Mouse (Mus musculus): ENCODE measurements around the gene Orai1. TPM values are rescaled to one million over a fixed set of nuclear protein-coding genes. Genes with fewer than 3 reads are reported as not detected.

The Orai1 gene
- polyA plus RNA-seq, 1 experiment from 2014 or later, result 19.3 TPM

DNA sequence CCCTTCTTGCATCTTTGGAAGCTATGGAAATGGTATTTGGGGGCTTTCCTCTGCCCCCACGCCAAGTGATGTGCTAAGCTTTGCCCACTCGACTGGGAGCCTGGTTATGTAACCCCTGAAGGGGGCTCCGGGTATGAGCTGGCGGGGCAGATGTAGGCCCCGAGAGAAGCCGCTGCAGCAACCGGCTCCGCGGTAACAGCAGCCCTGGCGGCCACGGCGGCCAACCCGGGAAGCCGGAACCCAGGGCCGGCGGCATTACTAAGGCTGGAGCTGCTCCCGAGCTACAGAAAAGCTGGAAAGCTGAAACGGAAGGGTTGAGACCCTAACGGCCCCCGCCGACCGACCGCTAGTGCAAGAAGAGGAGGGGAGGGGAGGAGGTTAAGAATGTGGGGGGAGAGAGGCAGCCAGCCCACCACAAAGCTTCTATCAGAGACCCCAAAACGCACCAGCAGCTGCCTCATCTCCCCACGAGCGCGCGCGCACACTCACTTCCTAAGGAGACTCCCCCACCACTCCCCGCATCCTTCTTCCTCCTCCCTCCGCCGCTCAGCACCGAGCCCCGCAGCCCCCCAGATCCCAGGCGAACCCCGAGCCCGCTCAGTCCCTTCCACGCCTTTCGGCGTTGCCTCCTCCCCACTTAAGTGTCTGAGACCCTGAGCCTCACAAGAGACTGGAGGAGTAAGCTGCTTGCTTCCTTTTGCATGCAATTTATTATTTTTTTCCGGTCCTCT lies 26.7 kb upstream of the Orai1 start:
- H3K9ac ChIP-seq, result peak overlapping the region; percentile 66
- H3K4me2 ChIP-seq (replicated peaks), result peak overlapping the region; percentile 100
- ATAC-seq, result peak; percentile 48
- peak overlapping the region; percentile 72 for H3K27ac ChIP-seq
- H3K4me3 ChIP-seq (replicated peaks), result peak overlapping the region; percentile 73
- H3K27me3 ChIP-seq (replicated peaks), result no peaks in the 10 kb centered on the region
- H3K36me3 ChIP-seq, result no peaks in the 10 kb centered on the region
- under 1% methylated on average over 41 of the region's 41 CpGs for WGBS
- no peaks in the 10 kb centered on the region for H3K9me3 ChIP-seq
- H3K4me1 ChIP-seq (replicated peaks), result peaks cover 27% of the 10 kb centered on the region

DNA sequence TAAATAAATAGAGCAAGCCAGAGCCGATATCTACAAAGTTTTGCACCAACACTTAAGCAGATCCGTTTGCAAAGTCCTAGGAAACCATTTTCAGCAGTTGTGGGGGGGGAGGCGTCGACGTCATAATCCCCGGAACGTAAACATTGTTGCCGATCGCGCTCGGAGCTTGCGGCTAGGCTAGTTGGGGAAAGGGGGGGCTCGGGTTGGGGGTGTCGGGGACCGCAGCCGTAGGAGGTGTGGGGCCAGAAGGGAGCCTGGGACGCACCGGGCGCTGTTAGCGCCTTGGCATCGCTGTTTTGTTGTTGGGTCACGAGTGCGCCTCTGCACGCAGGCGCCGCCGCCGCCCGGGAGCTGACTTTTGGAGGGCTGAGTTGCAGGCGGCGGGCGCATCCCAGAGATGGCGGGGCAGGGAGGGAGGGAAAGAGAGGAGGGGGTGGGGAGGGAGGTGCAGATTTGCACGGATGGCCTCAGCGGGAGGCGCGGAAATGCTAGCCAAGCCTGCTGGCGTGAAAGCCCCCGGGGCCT lies 25.8 kb upstream of the Orai1 start:
- under 1% methylated on average over 38 of the region's 39 CpGs for WGBS
- Histone ChIP-seq H3K4me2 (replicated peaks) (peak overlapping the region; percentile 100), H3K9me3 (no peaks in the 10 kb centered on the region), H3K36me3 (no peaks in the 10 kb centered on the region), H3K4me1 (replicated peaks) (peaks cover 27% of the 10 kb centered on the region), H3K9ac (peak overlapping the region; percentile 66), H3K27ac (peak overlapping the region; percentile 75), H3K4me3 (replicated peaks) (peak overlapping the region; percentile 73), H3K27me3 (replicated peaks) (no peaks in the 10 kb centered on the region)
- ATAC-seq, result peak; percentile 63

DNA sequence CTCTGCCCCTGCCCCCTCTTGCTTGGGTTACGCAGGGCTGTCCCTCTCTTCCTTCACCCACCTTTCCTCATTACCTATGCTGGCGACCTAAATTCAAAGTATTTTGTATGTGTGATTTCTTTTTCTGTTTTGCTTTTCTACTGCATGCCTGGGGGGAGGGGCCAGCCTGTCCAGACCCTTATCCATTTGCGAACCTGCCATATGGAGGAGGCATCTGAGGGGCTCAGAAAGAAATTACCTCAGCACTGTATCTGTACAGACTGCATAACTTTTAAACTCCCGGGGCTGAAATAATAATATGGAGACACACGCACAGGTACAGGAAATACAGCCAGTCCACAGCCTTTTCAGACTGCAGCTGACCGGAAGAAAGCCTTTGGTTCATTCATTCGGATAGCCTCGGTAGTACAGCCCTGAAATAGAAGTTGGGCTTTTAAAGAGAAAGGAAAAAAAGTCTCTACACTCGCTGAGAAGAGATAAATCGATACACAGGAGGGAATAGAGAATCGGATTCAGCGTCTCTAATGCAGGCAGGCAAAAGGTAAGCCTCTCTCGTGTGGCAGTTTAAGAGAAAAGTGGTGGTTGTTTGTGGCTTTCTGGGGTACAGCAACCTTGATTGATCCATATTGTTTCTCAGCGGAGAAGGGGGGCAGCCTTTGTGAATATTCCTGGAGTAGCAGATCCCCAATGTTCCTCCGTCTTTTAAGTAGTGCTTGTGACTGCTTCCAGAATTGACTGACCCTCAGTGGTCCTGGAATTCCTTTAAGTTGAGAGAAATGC lies 25.1 kb upstream of the Orai1 start, which contains the start of gene Kdm2b:
Gene Kdm2b (minus strand): TSS at position 273 of the 780 bp plus-strand sequence.
- ATAC-seq, result peak; percentile 15
- Histone ChIP-seq H3K27me3 (replicated peaks) (no peaks in the 10 kb centered on the region), H3K4me2 (replicated peaks) (peak within 1 kb of the TSS; percentile 100), H3K4me1 (replicated peaks) (peaks cover 27% of the 10 kb centered on the region), H3K4me3 (replicated peaks) (peak within 1 kb of the TSS; percentile 73), H3K9me3 (no peaks in the 10 kb centered on the region), H3K9ac (peak within 1 kb of the TSS; percentile 66), H3K27ac (peak within 1 kb of the TSS; percentile 75), H3K36me3 (no peaks in the 10 kb centered on the region)
- 8% methylated on average over 15 of the region's 15 CpGs for WGBS

DNA sequence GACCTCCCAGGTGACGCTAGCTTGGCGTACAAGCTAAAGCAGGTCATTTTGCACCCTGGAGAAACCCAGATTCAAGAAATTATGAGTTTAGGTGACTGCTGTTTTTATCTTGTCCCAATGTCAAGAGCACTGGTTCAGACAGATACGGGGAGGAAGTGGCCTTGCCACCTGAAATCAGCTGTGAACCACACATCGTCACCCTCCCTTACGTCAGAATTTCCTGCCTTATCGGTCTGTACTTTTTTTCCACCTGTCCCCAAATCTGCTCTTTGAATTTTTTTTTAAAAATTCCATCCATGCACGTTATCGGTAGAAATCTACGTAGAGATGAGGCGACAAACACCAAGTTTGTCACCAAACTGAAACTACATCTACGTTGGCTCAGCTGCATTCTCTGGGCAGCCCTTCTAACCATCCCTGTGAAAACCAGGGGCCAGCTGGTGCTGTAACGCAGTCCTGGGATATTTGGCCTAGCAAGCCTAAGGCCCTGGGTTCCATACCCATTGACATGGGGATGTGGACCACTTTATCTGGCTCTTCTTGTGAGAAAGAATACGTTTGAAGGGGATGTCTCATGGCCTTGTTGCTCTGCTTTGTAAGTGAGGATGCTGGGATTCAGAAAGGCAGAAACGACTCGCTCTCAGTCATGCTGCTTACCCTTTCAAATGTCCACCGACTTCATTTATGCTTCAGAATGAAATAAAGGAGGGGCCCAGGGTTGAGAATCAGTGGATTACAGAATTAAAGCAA lies 24.3 kb upstream of the Orai1 start:
- Histone ChIP-seq H3K36me3 (no peaks in the 10 kb centered on the region), H3K4me1 (replicated peaks) (peaks cover 27% of the 10 kb centered on the region), H3K9me3 (no peaks in the 10 kb centered on the region), H3K4me3 (replicated peaks) (peak overlapping the region; percentile 73), H3K4me2 (replicated peaks) (peak overlapping the region; percentile 100), H3K27me3 (replicated peaks) (no peaks in the 10 kb centered on the region), H3K9ac (peak overlapping the region; percentile 66; the same call in 1 of the 2 replicates), H3K27ac (no peak overlapping the region)
- WGBS, result 39% methylated on average over 16 of the region's 16 CpGs
- ATAC-seq, result no peak

DNA sequence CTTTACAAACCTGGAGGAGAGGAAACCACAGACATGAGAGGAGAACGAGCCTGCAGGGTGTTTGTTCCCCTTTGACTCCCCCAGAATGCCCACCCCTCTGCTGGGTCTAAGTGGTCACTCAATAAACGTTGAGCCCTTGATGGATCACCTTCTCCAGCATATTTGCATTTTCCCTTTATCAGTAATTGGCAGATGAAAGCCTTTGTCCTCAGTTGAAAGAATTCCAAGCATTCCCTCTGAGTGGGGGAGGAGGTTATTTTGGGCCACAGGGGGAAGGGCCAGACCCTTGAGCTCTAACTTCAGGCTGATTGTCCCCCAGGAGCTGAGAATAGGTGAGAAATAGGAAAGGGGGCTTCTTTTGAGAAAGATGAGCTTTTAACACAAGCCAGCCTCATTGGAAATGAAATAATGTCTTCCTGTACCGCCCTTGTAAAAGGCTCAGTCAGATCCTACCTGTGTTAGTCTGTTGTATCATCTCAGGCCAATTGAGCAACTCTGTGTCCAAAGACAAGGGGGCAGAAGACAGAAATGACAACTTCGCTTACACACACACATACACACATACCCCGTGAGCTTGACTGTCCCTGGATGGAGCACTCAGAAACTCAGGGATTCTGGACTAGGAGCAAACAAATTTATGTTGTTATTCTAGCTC lies 23.4 kb upstream of the Orai1 start:
- H3K27me3 ChIP-seq (replicated peaks), result no peaks in the 10 kb centered on the region
- H3K4me3 ChIP-seq (replicated peaks), result no peak overlapping the region
- H3K27ac ChIP-seq, result no peak overlapping the region
- no peak for ATAC-seq
- no peaks in the 10 kb centered on the region for H3K9me3 ChIP-seq
- H3K36me3 ChIP-seq, result no peaks in the 10 kb centered on the region
- 39% methylated on average over 5 of the region's 5 CpGs for WGBS
- peak overlapping the region; percentile 3; the same call in 1 of the 2 replicates for H3K9ac ChIP-seq
- no peak overlapping the region for H3K4me2 ChIP-seq (replicated peaks)
- peaks cover 25% of the 10 kb centered on the region for H3K4me1 ChIP-seq (replicated peaks)

DNA sequence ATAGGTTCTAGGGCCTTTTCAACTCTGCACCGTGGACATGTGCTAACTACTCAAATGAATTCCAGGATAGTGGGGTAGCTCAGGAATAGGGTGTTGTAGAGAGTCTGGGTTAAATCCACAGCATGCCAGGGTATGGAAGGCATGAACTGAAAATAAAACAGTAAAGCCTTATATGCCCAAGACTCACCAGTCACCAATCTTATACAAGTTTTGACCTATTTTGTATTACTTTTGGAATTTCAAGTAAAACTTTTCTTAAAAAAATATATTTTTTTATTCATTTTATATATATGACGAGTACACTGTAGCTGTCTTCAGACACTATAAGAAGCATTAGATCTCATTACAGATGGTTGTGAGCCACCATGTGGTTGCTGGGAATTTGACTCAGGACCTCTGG lies 21.1 kb upstream of the Orai1 start:
- WGBS, result 43% methylated on average over 2 of the region's 2 CpGs
- Histone ChIP-seq H3K9me3 (no peaks in the 10 kb centered on the region), H3K9ac (no peak overlapping the region), H3K4me1 (replicated peaks) (peaks cover 16% of the 10 kb centered on the region), H3K27ac (no peak overlapping the region), H3K27me3 (replicated peaks) (no peaks in the 10 kb centered on the region), H3K4me3 (replicated peaks) (no peak overlapping the region), H3K36me3 (no peaks in the 10 kb centered on the region), H3K4me2 (replicated peaks) (peak overlapping the region; percentile 45; the same call in 1 of the 2 replicates)
- 0 out of 2 replicates have a peak, but pooled peaks have one; percentile 17 for ATAC-seq

GRCm38 (mm10) chr5:122994303-122994846 lies 20.5 kb upstream of the Orai1 start:
- Histone ChIP-seq H3K27ac (no peak overlapping the region), H3K36me3 (no peaks in the 10 kb centered on the region), H3K4me1 (replicated peaks) (peaks cover 16% of the 10 kb centered on the region), H3K4me3 (replicated peaks) (no peak overlapping the region), H3K27me3 (replicated peaks) (no peaks in the 10 kb centered on the region), H3K4me2 (replicated peaks) (peak overlapping the region; percentile 45), H3K9me3 (no peaks in the 10 kb centered on the region), H3K9ac (no peak overlapping the region)
- 7% methylated on average over 5 of the region's 5 CpGs for WGBS
- ATAC-seq, result peak; percentile 95

- no peaks in the 10 kb centered on the region for H3K27me3 ChIP-seq (replicated peaks)
- no peaks in the 10 kb centered on the region for H3K36me3 ChIP-seq
- peaks cover 12% of the 10 kb centered on the region for H3K4me1 ChIP-seq (replicated peaks)
- no peak overlapping the region for H3K27ac ChIP-seq
- 0% methylated on average over 1 of the region's 1 CpGs for WGBS
- no peaks in the 10 kb centered on the region for H3K9me3 ChIP-seq
- peak; percentile 9; the same call in 1 of the 2 replicates for ATAC-seq
- H3K4me2 ChIP-seq (replicated peaks), result no peak overlapping the region
- no peak overlapping the region for H3K9ac ChIP-seq
- H3K4me3 ChIP-seq (replicated peaks), result no peak overlapping the region
Observed at GRCm38 (mm10) chr5:122994910-122995309, 20.0 kb upstream of the Orai1 start.

GRCm38 (mm10) chr5:122997205-122998204 lies 17.4 kb upstream of the Orai1 start:
- 79% methylated on average over 18 of the region's 18 CpGs for WGBS
- Histone ChIP-seq H3K27me3 (replicated peaks) (no peaks in the 10 kb centered on the region), H3K4me2 (replicated peaks) (no peak overlapping the region), H3K36me3 (no peaks in the 10 kb centered on the region), H3K9ac (no peak overlapping the region), H3K27ac (no peak overlapping the region), H3K9me3 (no peaks in the 10 kb centered on the region), H3K4me1 (replicated peaks) (no peaks in the 10 kb centered on the region), H3K4me3 (replicated peaks) (no peak overlapping the region)
- ATAC-seq, result no peak

DNA sequence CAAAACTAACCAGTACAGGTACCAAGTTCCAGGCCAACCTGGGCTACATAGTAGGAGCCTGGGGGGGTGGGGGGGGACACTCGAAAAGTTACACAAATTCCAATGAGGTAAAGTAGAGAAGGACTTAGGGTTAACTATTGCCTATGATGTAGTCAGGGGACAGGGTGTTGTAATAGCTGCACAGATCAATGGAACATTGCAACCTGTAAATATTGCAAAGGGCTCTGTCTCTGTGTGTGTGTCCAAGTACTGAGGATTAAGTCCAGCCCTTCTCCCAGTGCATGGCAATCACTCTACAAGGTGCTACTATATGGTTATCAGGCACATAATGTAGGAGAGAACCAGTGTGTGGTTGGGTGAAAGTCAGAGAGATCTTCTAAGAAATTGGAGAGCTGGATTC lies 14.0 kb upstream of the Orai1 start:
- Histone ChIP-seq H3K27me3 (replicated peaks) (no peaks in the 10 kb centered on the region), H3K4me2 (replicated peaks) (no peak overlapping the region), H3K4me3 (replicated peaks) (no peak overlapping the region), H3K9me3 (no peaks in the 10 kb centered on the region), H3K27ac (no peak overlapping the region), H3K4me1 (replicated peaks) (no peaks in the 10 kb centered on the region), H3K36me3 (no peaks in the 10 kb centered on the region), H3K9ac (no peak overlapping the region)
- 57% methylated on average over 1 of the region's 1 CpGs for WGBS
- no peak for ATAC-seq

Data from intestine, embryonic 15.5 days (tissue).